Mouse (Mus musculus) cortical plate, adult 2 months (tissue): ENCODE results near the gene Fxyd2.

Experiments used
- CTCF ChIP-seq: fragments of 200-500 bp; IDR thresholded peaks from 2 replicates; pipeline ENCODE4 v1.5.1; 2011; ENCODE audit warnings: mild to moderate bottlenecking, control low read depth, low read length; ENCODE audit not compliant: insufficient read depth; ENCODE audit errors: extremely low read depth
- POLR2A ChIP-seq: fragments of 200-500 bp; IDR thresholded peaks from 2 replicates; pipeline ENCODE4 v1.6.1; 2011; ENCODE audit warnings: mild to moderate bottlenecking, low read length, control low read depth; ENCODE audit not compliant: insufficient read depth; ENCODE audit errors: extremely low read depth

- TF ChIP-seq CTCF (no peak), POLR2A (no peak)
Observed at GRCm38 (mm10) chr9:45432639-45433038, 33.2 kb downstream of the Fxyd2 start.
